8 mouse cellular contexts compared by ENCODE assay signal in genomic region chr5:25086234-25086633, GRCm38 (mm10). TPM values are rescaled to one million over a fixed set of nuclear protein-coding genes. Genes with fewer than 3 reads are reported as not detected.
DNase-seq lines count a peak whose midpoint lies in the region; ATAC-seq and TF ChIP-seq lines count a peak whose summit lies in the region.

No protein-coding gene starts in this region.

- H3K27me3 ChIP-seq in kidney, adult 2 months (replicated peaks; ENCODE audit: control insufficient read depth, insufficient read depth, low read length): no peaks in the 10 kb centered on the region
- no peaks in the 10 kb centered on the region for H3K27me3 ChIP-seq in kidney, embryonic 14.5 days (ENCODE audit: control insufficient read depth, insufficient read depth, low read length)
- no peaks in the 10 kb centered on the region for H3K27me3 ChIP-seq in lung, postnatal 0 days (replicated peaks; ENCODE audit: insufficient read depth, low read length)

- H3K9me3 ChIP-seq in kidney, embryonic 14.5 days (ENCODE audit: control insufficient read depth, low read length): no peaks in the 10 kb centered on the region
- no peaks in the 10 kb centered on the region for H3K9me3 ChIP-seq in lung, postnatal 0 days (ENCODE audit: low read length)

- TF ChIP-seq EP300 in lung, postnatal 0 days (IDR thresholded peaks at IDR 0.05): peak; percentile 44; the same call in 1 of the 2 replicates

- no peak for ATAC-seq in kidney, embryonic 14.5 days (ENCODE audit: low FRiP score, low TSS enrichment)
- ATAC-seq in lung, postnatal 0 days: peak; percentile 74
- no peak for ATAC-seq in activated CD4-positive, CD25-positive, alpha-beta regulatory T cell, adult 4 months

- no peak overlapping the region for H3K27ac ChIP-seq in kidney, adult 2 months (ENCODE audit: insufficient read depth, low read depth, low read length)
- no peak overlapping the region for H3K27ac ChIP-seq in kidney, embryonic 14.5 days (ENCODE audit: low read depth, low read length)
- peak overlapping the region; percentile 79 for H3K27ac ChIP-seq in cortical plate, adult 2 months (ENCODE audit: insufficient read depth, low read length)
- peak overlapping the region; percentile 43; the same call in 1 of the 2 replicates for H3K27ac ChIP-seq in lung, postnatal 0 days (ENCODE audit: low read length)

- 41% methylated on average over 4 of the region's 4 CpGs for WGBS in kidney, adult 2 months
- WGBS in kidney, embryonic 14.5 days: 67% methylated on average over 4 of the region's 4 CpGs
- WGBS in lung, postnatal 0 days: 20% methylated on average over 4 of the region's 4 CpGs

- peaks cover 16% of the 10 kb centered on the region for H3K4me1 ChIP-seq in kidney, adult 2 months (ENCODE audit: control insufficient read depth, insufficient read depth, low read length)
- no peaks in the 10 kb centered on the region for H3K4me1 ChIP-seq in kidney, embryonic 14.5 days (ENCODE audit: control insufficient read depth, insufficient read depth, low read length)
- peaks cover 17% of the 10 kb centered on the region for H3K4me1 ChIP-seq in cortical plate, adult 2 months (ENCODE audit: control insufficient read depth, insufficient read depth, low read length)
- H3K4me1 ChIP-seq in lung, postnatal 0 days (ENCODE audit: insufficient read depth, low read depth, low read length): peaks cover 7% of the 10 kb centered on the region

- H3K4me3 ChIP-seq in kidney, adult 2 months (ENCODE audit: insufficient read depth, low read depth, low read length): no peak overlapping the region
- H3K4me3 ChIP-seq in kidney, embryonic 14.5 days (ENCODE audit: low read length): no peak overlapping the region
- H3K4me3 ChIP-seq in cortical plate, adult 2 months (ENCODE audit: insufficient read depth, low read length): no peak overlapping the region
- no peak overlapping the region for H3K4me3 ChIP-seq in lung, postnatal 0 days (ENCODE audit: low read depth, low read length)

- no peaks in the 10 kb centered on the region for H3K36me3 ChIP-seq in kidney, adult 2 months (ENCODE audit: control insufficient read depth, insufficient read depth, low read length)
- no peaks in the 10 kb centered on the region for H3K36me3 ChIP-seq in kidney, embryonic 14.5 days (ENCODE audit: control insufficient read depth, insufficient read depth, low read length)
- H3K36me3 ChIP-seq in lung, postnatal 0 days (ENCODE audit: insufficient read depth, low read length): no peaks in the 10 kb centered on the region

- no peak overlapping the region for H3K4me2 ChIP-seq in kidney, embryonic 14.5 days (replicated peaks; ENCODE audit: low read depth, low read length)
- H3K4me2 ChIP-seq in lung, postnatal 0 days (replicated peaks; ENCODE audit: low read depth, low read length): no peak overlapping the region

- TF ChIP-seq POLR2A in kidney, adult 2 months (IDR thresholded peaks at IDR 0.05; ENCODE audit: low read depth, low read length): no peak
- no peak for TF ChIP-seq POLR2A in cortical plate, adult 2 months (IDR thresholded peaks at IDR 0.05; ENCODE audit: extremely low read depth, insufficient read depth, low read length)

- peak; percentile 66 for DNase-seq in kidney, adult 2 months
- peak; percentile 70 to 78 for DNase-seq in adrenal gland, adult 18-20 months (ENCODE audit: low spot score in 2 of 2)
- peak; percentile 74 to 81 for DNase-seq in heart, postnatal 14 days
- DNase-seq in lung, postnatal 0 days (ENCODE audit: low spot score): peak; percentile 90
- peak; percentile 37 to 71 for DNase-seq in urinary bladder, postnatal 4 days (ENCODE audit: low spot score in 2 of 2)

- no peak overlapping the region for H3K9ac ChIP-seq in kidney, embryonic 14.5 days (ENCODE audit: low read depth, low read length)
- no peak overlapping the region for H3K9ac ChIP-seq in lung, postnatal 0 days (replicated peaks; ENCODE audit: low read depth)

- intact Hi-C loops in heart, postnatal 14 days (cut with DNase I): loop anchor here (10.0 kb wide), 1 partner anchor 181 kb away; no protein-coding TSS in a partner anchor

- TF ChIP-seq CTCF in kidney, adult 2 months (conservative IDR thresholded peaks at IDR 0.05; ENCODE audit: insufficient read depth, insufficient read length, low read depth, low read length): no peak
- TF ChIP-seq CTCF in cortical plate, adult 2 months (IDR thresholded peaks at IDR 0.05; ENCODE audit: extremely low read depth, insufficient read depth, low read length): no peak
- no peak for TF ChIP-seq CTCF in lung, postnatal 0 days (IDR thresholded peaks at IDR 0.05)

RNA-seq across cellular contexts. Expression of gene Prkag2, which starts 14.2 kb away (rescaled TPM):
- polyA plus RNA-seq in kidney, adult 2 months (2012; rRNA removed): 29.5 and 36.8 TPM in 2 replicates
- 32.1 and 44.6 TPM in 2 replicates for polyA plus RNA-seq in kidney, embryonic 14.5 days (2014; fragmentation: Nextera tagmentation; extraction: Ambion mirVana)
- 10 to 100 TPM; 33.2 to 39.4 TPM for total RNA-seq in adrenal gland, adult 18-20 months (2021)
- 103 and 117 TPM in 2 replicates for polyA plus RNA-seq in cortical plate, adult 2 months (2012; rRNA removed)
- 10 to 100 TPM; 41.9 to 43.5 TPM for total RNA-seq in heart, postnatal 14 days (2021)
- polyA plus RNA-seq in lung, postnatal 0 days (2015; fragmentation: Nextera tagmentation; extraction: Ambion mirVana): 16.2 and 17.0 TPM in 2 replicates
- polyA plus RNA-seq in activated CD4-positive, CD25-positive, alpha-beta regulatory T cell, adult 4 months (2017; shearing (Covaris generic)): 10 to 100 TPM; 26.2 to 26.8 TPM

Comparison
In these comparisons a context has a peak if more than half of its experiments do, and no peak if none do; other contexts are left out.
1. H3K27ac ChIP-seq: peak in cortical plate, adult 2 months (single experiment) and lung, postnatal 0 days (single experiment); none in kidney, adult 2 months (single experiment) and kidney, embryonic 14.5 days (single experiment).
2. Peak in every context shown above with its lines, with median percentiles within 50 percentile points of each other: DNase-seq.